Mouse (Mus musculus) sigmoid colon, adult 10 weeks (tissue): Measurements from ENCODE around the gene Taar8b. TPM values are rescaled to one million over a fixed set of nuclear protein-coding genes. Genes with fewer than 3 reads are reported as not detected.

ENCODE experiments used
- polyA plus RNA-seq: library from polyadenylated mRNA; stranded (reverse); fragments of 350-450 nt; fragmentation: Illumina TruSeq; extraction: RNeasy Lipid Tissue Mini Kit (QIAGEN cat#74804); gene quantifications from one replicate; pipeline ENCODE4 v1.2.3, GENCODE M21; 2014; ENCODE audit warnings: low read depth, low replicate concordance

The Taar8b gene
- not detected for polyA plus RNA-seq

GRCm38 (mm10) chr10:24092194-24092593 is at the start of gene Taar8b:
Gene Taar8b, minus strand, starts transcription at chr10:24092294.

GRCm38 (mm10) chr10:24109434-24109833 is 17.3 kb upstream of the Taar8b start, which contains the start of gene Taar9:
Gene Taar9, minus strand, starts transcription at chr10:24109534.

GRCm38 (mm10) chr10:24101812-24102211 is 9.7 kb upstream of the Taar8b start, which contains the start of gene Taar8c:
Gene Taar8c, minus strand, starts transcription at chr10:24101912.

GRCm38 (mm10) chr10:24076200-24076599 is 15.9 kb downstream of the Taar8b start, which contains the start of gene Taar8a:
Gene Taar8a, plus strand, starts transcription at chr10:24076500.

GRCm38 (mm10) chr10:24049210-24049609 is 42.9 kb downstream of the Taar8b start, which contains the start of gene Taar7f:
Gene Taar7f, plus strand, starts transcription at chr10:24049510.

Other genes starting within 250 kb of the Taar8b start
- gene Vnn3, start 240.8 kb downstream of the Taar8b start, polyA plus RNA-seq: 0.25 TPM
- gene Vnn1, start 197.6 kb downstream of the Taar8b start, polyA plus RNA-seq: 2.1 TPM
- not detected for gene Taar1, start 171.9 kb downstream of the Taar8b start, polyA plus RNA-seq
- gene Taar2, start 153.7 kb downstream of the Taar8b start, polyA plus RNA-seq: not detected
- gene Taar3, start 142.7 kb downstream of the Taar8b start, polyA plus RNA-seq: not detected
- gene Taar4, start 131.8 kb downstream of the Taar8b start, polyA plus RNA-seq: not detected
- gene Taar5, start 121.6 kb downstream of the Taar8b start, polyA plus RNA-seq: not detected
- gene Taar6, start 106.6 kb downstream of the Taar8b start, polyA plus RNA-seq: not detected
- not detected for gene Taar7a, start 98.8 kb downstream of the Taar8b start, polyA plus RNA-seq
- gene Taar7b, start 92.4 kb downstream of the Taar8b start, polyA plus RNA-seq: not detected
- gene Taar7d, start 65.1 kb downstream of the Taar8b start, polyA plus RNA-seq: not detected
- gene Taar7e, start 54.7 kb downstream of the Taar8b start, polyA plus RNA-seq: not detected
- not detected for gene Taar7f, start 42.8 kb downstream of the Taar8b start, polyA plus RNA-seq
- not detected for gene Taar8a, start 15.8 kb downstream of the Taar8b start, polyA plus RNA-seq
- gene Taar8c, start 9.6 kb upstream of the Taar8b start, polyA plus RNA-seq: not detected
- not detected for gene Taar9, start 17.2 kb upstream of the Taar8b start, polyA plus RNA-seq
- 228 TPM for gene Stx7, start 57.0 kb upstream of the Taar8b start, polyA plus RNA-seq
- gene Moxd1, start 131.2 kb upstream of the Taar8b start, polyA plus RNA-seq: 2.2 TPM